Mouse (Mus musculus) right cerebral cortex, postnatal 25 days (tissue): ENCODE measurements around the gene Tssk2.
A peak's percentile ranks its signal among the peaks of the same experiment; 100 is the strongest.

Experiments
- DNase-seq: peaks from one replicate; pipeline ENCODE4 v3.0.0; 2022

Tssk2 gene

DNA sequence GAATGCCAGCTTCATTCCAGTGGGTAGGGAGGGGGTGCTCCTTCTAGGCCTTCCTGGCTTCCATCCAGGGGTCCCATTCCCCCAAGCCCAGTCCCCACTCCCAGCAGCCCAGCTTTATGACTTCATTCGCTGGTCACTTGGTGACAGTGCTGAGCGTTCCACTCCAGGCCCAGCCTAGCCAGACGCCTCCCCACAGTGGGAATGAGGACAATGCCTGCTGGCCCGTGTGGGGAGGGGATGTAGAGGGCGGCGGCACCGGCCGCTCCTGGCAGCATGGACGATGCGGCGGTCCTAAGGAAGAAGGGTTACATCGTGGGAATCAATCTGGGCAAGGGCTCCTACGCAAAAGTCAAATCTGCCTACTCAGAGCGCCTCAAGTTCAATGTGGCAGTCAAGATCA, at the start of gene Tssk2, which contains the start of gene Dgcr2:
Gene Tssk2 (plus strand): TSS at position 176 of the 400 bp plus-strand sequence.
Gene Dgcr2 (minus strand): TSS at position 101 of the 400 bp plus-strand sequence.
- no peak for DNase-seq

DNA sequence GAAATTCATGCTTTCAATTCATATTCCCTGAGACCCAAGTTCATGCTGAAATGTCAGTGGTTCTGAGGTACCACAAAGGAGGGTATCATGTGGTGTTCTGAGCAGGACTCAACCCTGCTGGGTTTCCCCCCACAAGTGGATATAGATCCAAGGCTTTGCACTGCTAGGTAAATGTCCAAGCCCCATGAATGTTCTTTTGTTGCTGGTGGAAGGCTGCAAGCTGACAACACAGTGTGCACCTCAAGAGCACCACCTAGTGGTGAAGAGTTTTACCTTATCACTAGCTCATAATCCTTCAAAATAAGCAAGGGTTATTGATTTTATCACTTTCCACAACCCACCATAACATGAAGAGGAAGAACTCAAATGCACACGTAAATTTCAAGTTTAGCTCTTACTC, 49.5 kb upstream of the Tssk2 start:
- no peak for DNase-seq

DNA sequence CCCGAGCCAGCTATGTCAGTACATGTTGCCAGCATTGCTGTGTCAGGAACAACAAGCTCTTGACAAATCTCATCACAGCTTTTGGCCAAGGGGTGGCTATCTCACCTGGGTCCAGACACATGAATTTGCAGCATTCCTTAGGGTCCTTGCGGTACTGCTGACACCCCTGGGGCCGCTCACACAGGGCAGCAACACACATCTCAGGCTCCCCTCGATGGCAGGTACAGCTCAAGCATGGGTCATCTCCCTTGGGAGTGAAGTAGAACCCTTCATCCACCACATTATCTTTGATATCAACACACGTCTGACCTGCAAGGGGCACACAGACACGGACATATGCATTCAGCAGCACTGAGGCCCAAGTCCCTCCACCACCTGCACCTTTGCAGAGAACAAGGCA, 49.0 kb upstream of the Tssk2 start:
- no peak for DNase-seq

DNA sequence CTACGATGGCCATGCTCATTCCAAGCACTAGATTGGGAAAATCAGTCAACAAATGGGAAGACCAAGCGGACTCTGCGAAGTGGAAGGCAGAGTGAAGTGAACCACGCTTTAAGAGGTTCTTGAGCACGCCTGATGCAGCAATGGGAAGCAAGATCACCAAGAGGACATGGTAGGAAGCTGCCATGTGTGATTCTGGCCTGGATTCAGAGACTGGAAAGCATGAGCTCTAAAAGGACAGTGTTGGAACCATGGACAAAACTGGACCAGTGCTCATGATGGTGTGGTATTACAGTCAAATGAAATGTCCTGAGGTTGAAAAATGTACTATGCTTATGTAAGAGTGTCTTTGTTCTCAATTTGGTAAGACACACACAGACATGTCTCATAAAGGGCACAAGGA, 47.1 kb upstream of the Tssk2 start:
- no peak for DNase-seq

DNA sequence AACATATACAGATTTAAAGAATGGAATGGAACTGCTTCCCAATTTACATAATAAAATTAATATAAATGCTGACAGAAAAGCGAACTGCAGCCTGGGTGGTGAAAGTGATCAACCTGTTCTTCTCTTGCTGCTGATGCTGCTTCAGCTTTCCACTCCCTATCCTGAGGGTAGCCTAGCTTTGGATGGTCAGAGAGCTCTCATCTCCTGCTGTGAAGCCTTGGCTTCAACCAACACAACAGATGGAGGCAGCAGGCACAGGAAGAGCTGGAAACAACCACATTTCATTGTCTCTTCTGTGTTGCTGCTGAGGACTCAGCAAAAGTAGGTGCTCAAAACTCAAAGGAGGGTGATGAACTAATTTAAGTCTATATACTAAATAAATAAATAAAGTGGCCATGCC, 46.6 kb upstream of the Tssk2 start:
- DNase-seq: no peak

DNA sequence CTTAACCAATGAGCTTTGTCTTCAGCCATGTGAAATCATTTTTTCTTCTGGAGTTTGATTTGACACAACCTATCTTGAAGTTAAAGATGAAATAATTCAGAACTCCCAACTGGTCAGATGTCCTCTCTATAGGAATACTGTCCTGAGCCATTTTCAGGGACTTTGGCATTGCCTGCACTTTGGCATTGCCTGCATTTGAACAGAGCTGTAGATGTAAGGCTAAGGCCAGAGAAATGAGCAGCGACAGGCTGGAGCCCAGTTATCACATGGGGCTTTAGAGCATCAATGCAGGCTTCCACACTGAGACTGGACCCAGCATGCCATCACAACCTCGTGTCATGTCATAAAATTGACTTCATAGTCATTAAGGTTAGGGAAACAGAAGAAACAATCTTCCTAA, 45.2 kb upstream of the Tssk2 start:
- DNase-seq: no peak

DNA sequence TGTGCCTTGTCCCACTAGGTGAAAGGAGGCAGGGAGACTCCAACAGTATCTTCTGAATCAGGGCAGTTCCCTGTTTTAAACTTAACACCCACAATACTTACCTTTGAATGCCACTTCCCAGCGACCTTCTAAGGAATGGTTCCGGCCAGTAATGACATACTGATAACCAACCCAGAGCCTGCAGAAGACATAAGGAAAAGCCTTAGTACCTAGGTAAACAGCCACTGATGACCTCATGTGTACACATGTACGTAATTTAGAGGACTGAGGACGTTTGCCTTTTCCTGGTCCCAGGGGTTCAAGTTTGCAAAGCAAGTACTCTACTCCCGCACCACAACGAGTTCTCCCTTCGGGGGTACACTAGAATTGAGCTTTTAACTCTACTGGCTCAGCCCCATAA, 41.3 kb upstream of the Tssk2 start:
- no peak for DNase-seq

DNA sequence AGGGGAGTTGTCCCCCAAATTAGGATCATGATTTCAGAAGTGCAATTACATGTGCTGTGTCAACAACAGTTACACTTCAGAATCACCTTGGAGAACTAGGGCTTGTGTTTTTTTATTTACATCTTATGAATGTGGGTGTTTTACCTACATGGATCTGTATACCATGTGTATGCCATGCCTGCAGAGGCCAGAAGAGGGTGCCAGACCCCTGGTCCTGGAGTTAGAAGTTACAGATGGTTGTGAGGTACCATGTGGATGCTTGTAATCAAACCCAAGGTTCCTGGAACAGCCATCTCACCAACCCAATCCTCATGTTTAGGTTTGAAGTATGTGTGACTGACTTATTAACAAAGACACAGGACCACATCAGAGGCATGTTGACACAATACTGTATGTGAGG, 39.8 kb upstream of the Tssk2 start:
- no peak for DNase-seq

DNA sequence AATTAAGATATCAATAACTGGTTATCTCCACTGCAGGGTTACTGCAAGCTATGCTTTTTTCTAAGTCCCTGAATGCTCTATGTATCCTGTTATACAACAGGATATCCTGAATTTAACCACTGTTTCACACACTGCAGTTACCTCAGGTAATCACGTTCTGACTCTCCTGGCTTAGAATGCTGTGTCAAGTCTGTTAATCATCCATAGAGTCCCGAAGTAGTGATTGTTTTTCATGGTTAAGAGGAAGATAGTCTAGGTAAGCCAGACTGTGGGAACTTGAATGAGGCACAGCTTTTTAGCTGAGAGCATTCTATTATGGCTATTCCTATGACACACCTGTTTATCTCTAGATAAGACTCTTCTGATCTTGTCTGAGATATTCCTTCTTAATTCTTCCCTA, 33.1 kb upstream of the Tssk2 start:
- no peak for DNase-seq

DNA sequence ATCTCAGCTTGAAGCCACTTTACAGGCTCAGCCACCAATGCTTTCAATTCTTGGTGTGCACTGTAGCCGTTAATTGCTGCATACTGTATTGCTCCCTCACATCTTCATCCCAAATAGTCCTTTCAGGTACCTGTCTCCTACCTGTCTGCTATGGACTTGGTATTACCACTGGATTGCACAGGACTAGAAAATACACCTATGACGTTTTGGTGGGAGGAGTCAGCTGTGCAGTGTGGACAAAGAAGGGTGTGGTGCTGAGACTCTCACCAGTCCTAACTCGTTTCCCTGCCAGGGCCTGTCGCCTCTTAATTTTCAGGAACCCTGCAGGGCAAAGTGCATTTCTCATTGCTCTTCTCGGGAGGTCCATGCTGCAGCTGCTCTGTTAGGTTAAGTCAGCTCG, 32.7 kb upstream of the Tssk2 start:
- no peak for DNase-seq

DNA sequence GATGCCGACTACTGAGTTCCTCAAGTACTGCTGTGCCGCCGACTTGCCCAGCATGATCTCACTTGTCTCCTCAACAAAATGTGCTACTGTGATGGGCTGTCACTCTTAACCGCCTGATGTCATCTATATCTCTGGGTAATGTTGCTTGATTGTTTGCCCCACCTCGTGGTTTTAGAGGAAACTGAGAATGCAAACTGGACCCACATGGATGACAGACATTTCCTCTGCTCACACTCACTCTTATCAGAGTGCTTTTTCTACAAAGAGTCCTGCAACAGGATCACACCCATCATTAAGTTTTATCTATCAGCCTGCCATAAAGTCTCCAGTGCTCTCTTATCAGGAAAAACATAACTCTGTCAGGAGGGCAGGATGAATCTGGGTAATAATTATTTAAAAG, 27.2 kb upstream of the Tssk2 start:
- DNase-seq: no peak

DNA sequence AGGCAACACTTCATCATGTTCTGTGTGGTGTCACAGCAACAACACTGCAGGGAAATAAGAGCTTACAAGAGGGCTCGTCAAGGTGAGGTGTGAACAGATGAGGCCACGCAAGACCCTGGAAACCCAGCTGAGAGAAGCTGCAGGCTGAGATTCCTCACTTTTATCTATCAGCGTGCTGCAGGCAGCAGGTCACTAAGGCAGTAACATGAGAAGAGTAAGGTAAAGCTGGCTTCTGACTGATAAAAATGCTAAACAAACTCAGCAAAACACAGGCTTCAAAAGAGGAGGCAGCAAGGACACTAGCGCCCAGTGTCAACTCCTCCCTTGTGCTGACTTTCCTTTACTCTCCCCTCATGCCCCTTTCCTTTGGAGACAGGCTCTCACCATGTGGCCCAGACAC, 25.4 kb upstream of the Tssk2 start:
- DNase-seq: no peak

DNA sequence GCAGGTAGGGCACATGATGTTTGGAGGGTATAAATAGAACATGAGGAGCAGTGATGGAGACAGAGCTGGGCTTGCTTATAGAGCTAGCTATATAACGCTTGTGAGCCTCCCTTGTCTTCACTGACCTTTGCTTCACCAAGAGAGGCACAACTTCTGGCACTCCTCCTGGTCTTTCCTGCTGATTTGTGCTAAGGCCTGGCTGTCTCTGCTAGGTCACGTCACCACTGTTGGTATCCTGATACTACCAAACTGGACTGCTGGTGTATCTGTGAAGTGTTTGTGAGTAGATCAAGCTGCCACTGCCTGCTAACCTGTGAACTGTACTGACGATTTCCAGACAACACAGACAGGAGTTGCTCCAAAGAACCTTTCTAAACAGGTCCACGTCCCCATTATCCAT, 23.3 kb upstream of the Tssk2 start:
- DNase-seq: no peak

DNA sequence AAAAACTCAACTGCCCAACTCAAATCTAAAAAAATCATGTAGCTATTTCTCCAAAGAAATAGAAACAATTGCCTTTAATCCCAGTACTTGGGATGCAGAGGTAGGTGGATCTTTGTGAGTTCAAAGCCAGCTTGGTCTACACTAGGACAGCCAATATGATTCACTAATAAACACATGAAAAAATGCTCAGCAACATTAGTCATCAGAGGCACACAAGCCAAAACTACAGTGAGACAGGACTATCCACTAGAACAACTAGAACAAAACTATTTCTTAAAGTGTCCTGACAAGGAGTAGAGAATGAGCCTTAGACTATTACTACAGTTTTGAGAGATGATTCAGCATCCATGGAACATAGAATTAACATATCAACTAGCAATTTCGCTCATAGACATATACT, 22.3 kb upstream of the Tssk2 start:
- DNase-seq: no peak

DNA sequence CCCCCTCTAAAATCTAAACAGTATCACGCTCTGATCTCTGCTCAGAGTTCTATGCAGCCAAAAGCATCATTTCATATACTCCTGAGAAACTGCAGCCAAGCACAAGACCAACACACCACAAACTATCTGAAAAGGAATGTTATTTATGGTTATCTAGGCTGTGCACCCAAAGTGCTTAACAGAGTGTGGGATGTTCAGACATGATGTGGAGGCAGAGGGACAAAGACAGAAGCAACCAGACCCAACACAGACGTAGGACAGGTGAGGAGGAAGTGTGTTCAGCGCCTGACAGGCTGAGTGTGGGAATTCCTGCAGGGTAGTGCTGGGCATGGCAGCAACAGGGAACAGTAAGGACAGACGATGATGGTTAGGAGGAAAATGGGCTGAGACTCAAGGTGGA, 18.9 kb upstream of the Tssk2 start:
- no peak for DNase-seq

DNA sequence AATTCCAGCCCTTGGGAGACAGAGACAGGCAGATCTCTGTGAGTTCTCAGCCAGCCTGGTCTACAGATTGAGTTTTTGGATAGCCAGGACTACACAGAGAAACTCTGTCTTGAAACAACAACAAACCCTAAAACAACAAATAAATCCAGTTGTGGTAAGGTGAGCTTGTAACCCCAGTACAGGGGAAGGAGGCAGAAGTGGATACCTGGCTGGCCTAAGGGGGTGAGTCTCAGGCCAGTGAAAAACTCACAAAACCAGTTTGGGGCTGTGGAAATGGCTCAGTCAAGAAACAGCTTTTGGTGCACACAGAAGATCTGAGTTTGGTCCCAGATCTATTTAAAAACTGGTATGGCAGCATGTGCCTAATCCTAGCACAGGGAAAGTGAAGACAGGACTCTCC, 16.2 kb upstream of the Tssk2 start:
- no peak for DNase-seq

DNA sequence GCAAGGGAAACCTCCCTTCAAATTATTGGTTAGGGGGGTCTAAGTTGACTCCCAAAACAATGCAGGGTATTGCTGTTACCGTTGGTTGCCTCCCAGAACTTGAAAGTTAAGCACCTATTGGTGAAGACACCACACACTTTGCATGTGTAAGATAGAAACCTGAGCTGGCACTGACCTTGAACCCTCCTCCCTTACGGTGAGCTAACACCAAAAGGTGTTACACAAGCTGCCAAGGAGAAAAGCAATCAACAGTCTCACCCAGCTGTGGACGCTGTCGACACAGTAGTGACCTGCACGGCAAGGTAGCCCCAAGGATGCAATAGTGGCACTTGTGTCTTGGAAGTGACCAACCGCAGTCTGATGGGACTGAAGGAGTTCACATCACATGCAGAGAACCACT, 14.3 kb upstream of the Tssk2 start:
- no peak for DNase-seq

DNA sequence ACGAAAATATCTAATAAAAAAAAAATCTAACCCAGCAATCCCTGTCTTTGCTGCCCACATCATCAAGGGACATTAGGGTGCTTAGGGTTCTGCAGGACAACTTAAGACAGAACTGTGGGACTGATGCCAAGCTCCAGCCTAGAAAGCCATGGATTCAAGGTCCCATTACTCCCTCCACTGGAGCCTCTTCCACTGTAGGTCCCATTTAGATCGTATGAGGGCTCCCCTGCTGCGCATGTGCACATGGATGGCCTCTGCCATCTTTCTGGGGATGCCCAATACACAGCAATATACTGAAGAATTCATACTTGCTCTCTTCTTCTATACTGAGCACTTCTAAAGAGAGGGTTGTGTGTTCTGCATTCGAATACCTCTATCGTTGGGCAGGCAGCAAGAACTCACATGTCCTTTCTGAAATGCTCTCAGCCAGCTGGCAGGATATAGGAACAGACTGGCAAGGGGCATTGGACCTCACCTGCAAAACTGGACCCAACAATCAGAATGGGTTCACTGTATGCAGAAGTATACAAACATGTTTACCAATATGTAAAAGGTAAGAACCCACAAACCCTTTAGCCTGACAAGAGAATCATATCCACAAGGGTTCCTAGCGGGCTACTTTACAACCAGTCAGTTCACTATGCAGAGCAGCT, 8.6 kb upstream of the Tssk2 start:
- no peak for DNase-seq

DNA sequence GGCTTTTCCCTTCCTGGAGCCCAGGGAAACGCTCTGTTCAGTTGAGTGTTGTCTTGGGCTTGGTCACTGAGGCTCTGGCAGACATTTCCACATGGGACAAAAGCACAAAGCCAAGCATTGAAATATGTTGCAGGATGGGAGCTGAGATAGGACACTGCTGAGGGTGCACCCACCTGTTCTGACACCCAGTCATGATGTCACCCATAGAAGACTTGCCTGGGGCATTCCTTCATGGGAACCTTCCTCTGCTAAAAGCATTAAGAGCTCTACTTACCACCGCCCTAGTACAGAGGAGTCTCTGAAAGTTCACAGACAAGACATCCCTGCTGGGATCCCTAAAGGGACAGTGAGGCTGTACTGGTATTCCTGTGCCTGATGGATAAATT, 8.1 kb upstream of the Tssk2 start:
- DNase-seq: no peak

DNA sequence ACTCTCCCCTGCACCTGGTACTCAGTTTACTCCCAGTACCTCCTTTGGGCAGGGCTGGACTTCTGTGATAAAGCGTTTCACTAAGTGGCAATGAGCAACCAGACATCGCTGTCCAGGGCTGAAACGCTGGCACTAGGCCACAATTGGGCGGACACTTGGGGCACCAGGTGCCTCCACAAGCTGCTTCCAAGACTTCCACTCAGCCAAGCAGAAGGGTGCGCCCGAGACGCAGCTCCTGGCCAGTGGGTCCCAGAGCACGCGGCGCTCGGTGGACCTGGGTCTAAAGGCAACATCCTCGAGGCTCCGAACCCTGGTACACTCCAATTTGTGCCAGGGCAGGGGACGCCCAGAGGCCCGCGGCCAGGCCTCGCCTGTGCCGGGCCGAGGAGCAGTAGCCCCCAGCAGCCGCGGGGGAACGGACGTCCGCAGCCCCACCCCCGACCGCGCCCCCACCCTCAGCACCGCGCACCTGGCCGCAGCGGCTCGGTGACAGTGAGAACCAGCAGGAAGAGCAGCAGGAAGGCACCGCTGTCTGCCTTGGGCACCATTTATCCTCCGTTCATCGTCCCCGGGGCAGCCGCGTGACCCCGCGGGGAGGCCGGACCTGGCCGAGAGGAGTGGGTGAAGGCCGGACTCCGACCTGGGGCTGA, 7.4 kb upstream of the Tssk2 start:
- DNase-seq: peak; percentile 55

DNA sequence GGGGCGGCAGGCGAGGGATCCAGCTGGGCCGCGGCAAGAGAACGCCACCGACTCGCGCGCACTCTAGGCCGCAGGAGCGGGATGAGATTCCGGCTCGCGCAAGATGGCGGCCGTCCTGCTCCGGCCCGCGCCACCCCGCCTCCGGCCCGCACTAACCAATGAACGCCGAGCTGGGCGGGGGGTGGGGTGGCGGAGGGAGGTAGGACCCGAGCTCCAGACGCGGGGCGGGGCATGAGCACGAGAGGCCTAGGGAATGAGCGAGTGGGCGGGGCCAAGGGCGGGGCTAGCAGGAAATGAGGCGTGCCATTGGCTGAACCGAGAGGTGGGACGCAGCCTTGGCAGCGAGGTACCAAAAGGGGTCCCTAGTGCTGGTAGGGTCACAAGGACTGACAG, 6.9 kb upstream of the Tssk2 start, which contains the start of gene Gm20518:
Gene Gm20518 (minus strand): TSS at position 105 of the 393 bp plus-strand sequence.
- DNase-seq: peak; percentile 99

DNA sequence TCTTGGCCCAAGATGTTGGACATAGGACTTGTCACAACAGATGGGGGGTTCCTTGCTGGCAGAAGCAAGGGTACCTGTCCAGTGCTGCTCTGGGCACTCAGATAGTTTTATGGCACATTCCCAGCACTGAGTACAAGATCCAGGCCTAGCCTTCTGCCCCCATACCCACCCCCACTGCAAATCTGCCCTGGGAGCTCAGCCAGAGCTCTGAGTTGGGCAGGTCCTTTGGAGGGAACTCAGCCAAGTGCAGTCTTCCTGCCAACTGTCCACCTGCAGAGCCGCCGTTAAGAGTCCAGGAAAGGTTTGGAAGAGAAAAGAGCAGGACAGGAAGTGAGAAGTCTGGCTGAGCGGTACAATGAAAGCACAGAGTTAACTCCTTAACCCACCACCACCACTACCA, 5.8 kb upstream of the Tssk2 start:
- no peak for DNase-seq

DNA sequence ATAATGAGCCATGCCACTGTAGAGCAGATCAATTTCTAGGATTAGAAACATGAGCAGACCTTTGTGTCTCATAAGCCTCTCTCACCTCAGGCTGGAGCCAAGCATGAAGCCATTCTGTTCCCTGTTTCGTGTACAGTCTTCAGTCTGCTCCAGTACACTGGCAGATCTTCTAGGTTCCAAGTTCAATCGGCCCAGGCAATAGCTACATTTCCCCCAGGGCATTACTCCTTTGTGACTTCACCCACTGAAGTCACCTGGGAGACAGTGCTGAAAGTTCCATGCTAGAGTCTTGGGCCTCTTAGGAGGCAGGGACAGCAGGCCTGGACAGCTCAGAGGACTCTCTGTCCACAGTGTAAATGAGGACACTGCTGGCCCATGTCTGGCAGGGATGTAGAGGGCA, 4.5 kb upstream of the Tssk2 start, which contains the start of gene Tssk1:
Gene Tssk1 (plus strand): TSS at position 301 of the 400 bp plus-strand sequence.
- DNase-seq: no peak

DNA sequence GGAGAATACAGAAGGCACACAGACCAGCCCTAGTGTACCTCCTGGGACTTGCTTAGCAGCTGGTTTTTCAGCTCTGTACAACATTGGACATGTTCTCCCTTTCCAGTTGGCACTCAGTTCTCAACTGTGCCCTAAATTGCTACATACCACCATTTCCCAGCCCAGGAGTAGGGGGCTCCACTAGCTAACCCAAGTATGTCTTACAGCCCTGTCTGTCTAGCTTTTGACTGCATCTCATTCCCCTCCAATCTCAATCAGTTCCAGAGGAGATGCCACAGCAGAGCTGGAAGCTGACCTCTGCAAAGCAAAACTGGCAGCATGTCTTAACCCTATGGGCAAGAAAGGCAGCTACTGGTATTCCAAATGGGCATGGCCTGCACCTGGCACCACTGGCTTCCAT, 2.3 kb upstream of the Tssk2 start:
- DNase-seq: no peak

DNA sequence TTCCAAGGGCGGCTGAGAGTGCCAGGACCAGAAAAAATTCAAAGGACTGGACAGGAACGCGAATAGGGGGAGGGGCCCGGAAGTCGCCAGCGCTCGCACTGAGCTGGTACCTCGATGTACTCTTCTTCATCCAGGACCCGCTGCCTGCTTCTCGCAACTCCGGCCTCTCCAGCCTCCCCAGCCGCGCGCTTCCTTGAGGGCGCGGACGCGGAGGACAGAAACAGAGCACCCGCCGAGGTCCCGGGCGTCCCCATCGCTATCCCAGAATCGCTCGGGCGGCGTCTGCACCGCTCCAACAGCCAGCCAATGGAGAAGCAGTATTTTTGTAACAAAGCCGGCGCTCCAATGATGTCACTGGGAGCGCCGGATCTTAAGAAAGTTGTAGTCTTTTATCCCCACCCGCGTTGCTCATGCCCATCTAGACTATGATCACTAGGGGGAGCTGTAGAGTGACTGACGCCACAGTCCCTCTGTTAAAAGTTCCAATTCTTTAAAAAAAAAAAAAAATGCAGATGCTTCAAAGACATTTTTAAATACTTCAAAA, 12.7 kb downstream of the Tssk2 start, which contains the start of gene Ess2:
Gene Ess2 (minus strand): TSS at position 297 of the 544 bp plus-strand sequence.
- peak; percentile 93 for DNase-seq
